Mouse (Mus musculus): ENCODE results near the gene Pdzd2. TPM values are rescaled to one million over a fixed set of nuclear protein-coding genes. Genes with fewer than 3 reads are reported as not detected.
A peak's percentile ranks its signal among the peaks of the same experiment; 100 is the strongest.

The Pdzd2 gene
- polyA plus RNA-seq, 1 experiment from 2014 or later: 3.3 TPM

DNA sequence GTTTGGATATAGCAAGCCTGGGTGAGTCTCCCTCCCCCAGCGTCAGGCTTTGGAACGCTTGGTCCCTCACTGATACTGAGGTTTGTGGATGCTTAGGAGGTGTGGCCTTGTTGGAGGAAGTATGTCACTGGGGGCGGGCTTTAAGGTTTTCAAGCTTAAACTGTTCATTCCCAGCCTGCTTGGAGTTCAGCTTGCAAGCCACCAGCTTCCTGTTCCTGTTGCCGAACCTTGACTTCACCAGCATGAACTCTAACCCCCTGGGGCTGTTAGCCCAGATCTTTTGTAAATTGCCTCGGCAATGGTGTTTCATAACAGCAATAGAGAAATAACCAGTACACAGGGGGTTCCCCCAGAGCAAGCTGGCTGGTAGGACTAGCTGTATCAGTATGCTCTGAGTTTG, 260.4 kb downstream of the Pdzd2 start:
- H3K4me3 ChIP-seq (ENCODE audit: low read depth, low read length): no peak overlapping the region

DNA sequence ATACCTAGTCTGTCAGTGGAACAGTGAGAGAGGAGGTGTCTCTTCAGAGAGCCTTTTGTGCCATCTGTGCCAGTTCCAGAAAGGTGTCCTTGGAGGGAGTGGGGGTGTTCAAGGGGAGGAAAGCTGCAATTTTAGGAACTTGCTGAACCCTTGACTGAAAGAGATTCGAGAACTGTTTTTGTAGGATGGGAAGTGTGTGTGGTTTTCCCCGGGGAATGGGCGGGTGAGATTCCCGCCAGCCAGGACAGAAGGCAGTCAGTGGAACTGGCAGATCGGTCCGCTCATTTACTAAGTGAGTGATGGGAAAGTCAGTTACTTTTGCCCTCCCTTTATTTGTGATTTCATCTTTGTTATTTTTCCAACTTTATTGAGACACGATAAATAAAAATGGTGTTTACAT, 266.1 kb downstream of the Pdzd2 start:
- WGBS: 90% methylated on average over 7 of the region's 7 CpGs
- Histone ChIP-seq H3K27ac (ENCODE audit: low read depth, low read length) (no peak overlapping the region), H3K4me1 (ENCODE audit: control insufficient read depth, insufficient read depth, low read length) (no peaks in the 10 kb centered on the region), H3K27me3 (replicated peaks; ENCODE audit: control insufficient read depth, insufficient read depth, low read length) (no peaks in the 10 kb centered on the region), H3K4me3 (ENCODE audit: low read depth, low read length) (no peak overlapping the region), H3K9ac (ENCODE audit: low read length) (no peak overlapping the region), H3K36me3 (ENCODE audit: control insufficient read depth, insufficient read depth, low read length) (no peaks in the 10 kb centered on the region), H3K4me2 (ENCODE audit: low read length) (no peak overlapping the region), H3K9me3 (replicated peaks; ENCODE audit: control insufficient read depth, low read length) (no peaks in the 10 kb centered on the region)
- DNase-seq (ENCODE audit: low spot score) (no peak), ATAC-seq (no peak)

More for the DNA sequence above, 260.4 kb downstream of the Pdzd2 start:
- Histone ChIP-seq H3K4me2 (ENCODE audit: low read length) (no peak overlapping the region), H3K4me1 (ENCODE audit: control insufficient read depth, insufficient read depth, low read length) (no peaks in the 10 kb centered on the region), H3K27ac (ENCODE audit: low read depth, low read length) (no peak overlapping the region), H3K9me3 (replicated peaks; ENCODE audit: control insufficient read depth, low read length) (no peaks in the 10 kb centered on the region), H3K9ac (ENCODE audit: low read length) (no peak overlapping the region), H3K36me3 (ENCODE audit: control insufficient read depth, insufficient read depth, low read length) (no peaks in the 10 kb centered on the region), H3K27me3 (replicated peaks; ENCODE audit: control insufficient read depth, insufficient read depth, low read length) (no peaks in the 10 kb centered on the region)
- peak; percentile 40; the same call in 1 of the 2 replicates for ATAC-seq
- WGBS: 66% methylated on average over 5 of the region's 5 CpGs
- no peak for DNase-seq (ENCODE audit: low spot score)

DNA sequence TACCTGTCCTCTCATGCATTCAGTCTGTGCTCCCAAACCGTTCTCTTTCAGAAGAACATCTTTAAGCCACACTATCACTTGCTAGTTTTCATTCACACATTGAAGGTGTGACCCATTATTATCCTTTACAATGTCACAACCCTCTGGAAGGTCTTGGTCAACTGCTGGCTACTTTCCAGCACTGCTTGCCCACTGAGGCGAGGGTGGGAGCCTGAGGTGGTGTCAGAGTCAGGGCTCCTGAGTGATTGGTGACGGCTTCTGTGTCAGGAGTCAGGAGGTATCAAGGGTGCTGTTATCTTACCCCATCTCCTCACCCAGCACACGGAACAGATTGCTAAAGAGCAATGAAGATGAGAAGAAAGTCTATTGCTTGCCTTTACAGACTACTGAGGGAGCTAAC, 267.1 kb downstream of the Pdzd2 start:
- no peak for ATAC-seq
- Histone ChIP-seq H3K36me3 (ENCODE audit: control insufficient read depth, insufficient read depth, low read length) (no peaks in the 10 kb centered on the region), H3K27me3 (replicated peaks; ENCODE audit: control insufficient read depth, insufficient read depth, low read length) (no peaks in the 10 kb centered on the region), H3K4me2 (ENCODE audit: low read length) (no peak overlapping the region), H3K9ac (ENCODE audit: low read length) (no peak overlapping the region), H3K9me3 (replicated peaks; ENCODE audit: control insufficient read depth, low read length) (no peaks in the 10 kb centered on the region), H3K4me3 (ENCODE audit: low read depth, low read length) (no peak overlapping the region), H3K4me1 (ENCODE audit: control insufficient read depth, insufficient read depth, low read length) (no peaks in the 10 kb centered on the region), H3K27ac (ENCODE audit: low read depth, low read length) (no peak overlapping the region)
- WGBS: 90% methylated on average over 4 of the region's 4 CpGs
- no peak for DNase-seq (ENCODE audit: low spot score)

DNA sequence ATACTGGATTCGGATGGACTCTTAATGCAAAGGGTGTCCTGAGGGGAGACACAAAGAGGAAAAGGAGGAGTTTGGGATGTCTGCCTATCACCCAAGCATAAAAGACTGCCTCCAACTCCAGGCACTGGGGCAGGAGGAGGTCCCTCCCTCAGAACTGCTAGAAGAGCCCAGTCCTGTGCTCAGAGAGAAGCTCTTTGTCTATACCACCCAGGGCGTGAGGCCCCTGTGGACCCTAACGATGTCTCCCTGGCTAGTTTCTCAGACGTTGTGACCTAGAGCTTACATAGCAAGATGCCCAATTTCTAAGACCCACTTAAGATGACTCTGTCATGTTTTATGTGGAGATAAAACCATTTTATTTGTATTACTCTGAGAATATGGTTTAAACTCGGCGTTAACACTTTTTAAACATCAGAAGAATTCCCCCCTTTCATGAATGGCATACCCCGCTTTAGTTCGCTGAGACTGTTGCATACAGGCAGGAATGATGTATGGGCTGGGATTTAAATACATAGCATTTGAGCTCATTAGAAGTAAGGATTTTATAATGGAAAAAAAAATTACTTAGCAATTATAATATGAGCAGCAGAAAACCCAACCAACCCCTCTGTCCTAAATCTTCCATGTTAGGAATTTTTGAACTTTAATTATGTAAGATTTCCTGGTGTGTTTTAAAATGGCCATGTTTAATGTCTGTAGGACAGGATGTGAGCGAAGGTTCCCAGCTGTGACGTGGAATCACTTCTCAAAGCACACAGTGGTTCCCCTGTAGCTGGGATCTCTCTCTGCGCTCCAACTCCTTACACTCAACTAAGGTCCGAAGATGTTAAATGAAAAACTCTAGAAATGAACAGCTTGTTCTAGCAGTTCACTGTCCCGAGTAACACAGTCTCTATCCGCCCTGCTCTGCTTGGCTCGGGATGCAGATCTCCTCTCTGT, 268.6 kb downstream of the Pdzd2 start:
- H3K9ac ChIP-seq (ENCODE audit: low read length): no peak overlapping the region
- no peaks in the 10 kb centered on the region for H3K4me1 ChIP-seq (ENCODE audit: control insufficient read depth, insufficient read depth, low read length)
- DNase-seq (ENCODE audit: low spot score): no peak
- 47% methylated on average over 15 of the region's 15 CpGs for whole genome bisulfite sequencing
- no peak for ATAC-seq
- no peaks in the 10 kb centered on the region for H3K36me3 ChIP-seq (ENCODE audit: control insufficient read depth, insufficient read depth, low read length)
- no peak overlapping the region for H3K4me2 ChIP-seq (ENCODE audit: low read length)
- no peak overlapping the region for H3K4me3 ChIP-seq (ENCODE audit: low read depth, low read length)
- no peak overlapping the region for H3K27ac ChIP-seq (ENCODE audit: low read depth, low read length)
- no peaks in the 10 kb centered on the region for H3K9me3 ChIP-seq (replicated peaks; ENCODE audit: control insufficient read depth, low read length)
- no peaks in the 10 kb centered on the region for H3K27me3 ChIP-seq (replicated peaks; ENCODE audit: control insufficient read depth, insufficient read depth, low read length)

DNA sequence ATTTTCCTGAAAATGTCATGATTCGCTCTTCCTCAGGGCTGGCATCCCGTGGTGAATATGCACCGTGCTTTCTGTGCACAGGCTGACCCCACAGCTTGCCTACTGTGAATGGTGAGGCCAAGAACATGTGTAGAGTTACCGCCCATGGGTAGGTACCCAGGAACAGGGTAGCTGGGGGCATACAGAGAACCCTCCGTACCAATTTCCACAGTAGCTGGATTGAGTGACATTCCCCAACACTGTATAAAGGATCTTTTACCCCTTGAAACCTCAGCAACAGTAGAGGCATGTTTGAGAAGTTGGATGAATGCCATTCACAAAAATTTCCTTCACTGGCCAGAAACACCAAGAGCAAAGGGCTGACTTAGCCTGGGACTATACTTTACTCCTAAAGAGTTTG, 271.1 kb downstream of the Pdzd2 start:
- H3K4me3 ChIP-seq (ENCODE audit: low read depth, low read length): no peak overlapping the region
- no peak overlapping the region for H3K27ac ChIP-seq (ENCODE audit: low read depth, low read length)
- DNase-seq (ENCODE audit: low spot score) (no peak), ATAC-seq (no peak)
- H3K9me3 ChIP-seq (replicated peaks; ENCODE audit: control insufficient read depth, low read length): no peaks in the 10 kb centered on the region
- no peaks in the 10 kb centered on the region for H3K36me3 ChIP-seq (ENCODE audit: control insufficient read depth, insufficient read depth, low read length)
- no peak overlapping the region for H3K4me2 ChIP-seq (ENCODE audit: low read length)
- H3K4me1 ChIP-seq (ENCODE audit: control insufficient read depth, insufficient read depth, low read length): no peaks in the 10 kb centered on the region
- 85% methylated on average over 5 of the region's 5 CpGs for WGBS
- no peak overlapping the region for H3K9ac ChIP-seq (ENCODE audit: low read length)
- H3K27me3 ChIP-seq (replicated peaks; ENCODE audit: control insufficient read depth, insufficient read depth, low read length): no peaks in the 10 kb centered on the region

DNA sequence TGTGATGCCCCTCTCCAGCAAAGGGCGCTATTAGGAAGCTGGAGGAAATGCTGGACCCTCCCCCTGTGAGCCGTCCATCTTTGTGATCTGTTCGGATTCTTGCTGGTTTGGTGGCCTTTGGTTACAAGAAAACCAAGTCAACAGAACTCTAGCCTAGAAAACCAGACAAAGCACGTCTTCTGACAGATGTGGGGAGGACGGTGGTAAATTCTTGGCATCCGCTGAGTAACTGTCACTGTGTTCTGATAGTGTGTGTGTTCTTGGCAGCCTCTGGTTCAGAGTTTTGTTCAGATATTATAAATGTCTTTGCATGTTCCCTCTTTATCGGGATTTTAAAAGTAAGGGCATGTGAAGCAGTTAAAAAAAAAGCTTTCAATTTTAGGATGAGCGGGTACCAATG, 274.0 kb downstream of the Pdzd2 start:
- DNase-seq (ENCODE audit: low spot score) (no peak), ATAC-seq (no peak)
- H3K4me1 ChIP-seq (ENCODE audit: control insufficient read depth, insufficient read depth, low read length): no peaks in the 10 kb centered on the region
- no peak overlapping the region for H3K4me2 ChIP-seq (ENCODE audit: low read length)
- H3K36me3 ChIP-seq (ENCODE audit: control insufficient read depth, insufficient read depth, low read length): no peaks in the 10 kb centered on the region
- H3K9ac ChIP-seq (ENCODE audit: low read length): no peak overlapping the region
- H3K27me3 ChIP-seq (replicated peaks; ENCODE audit: control insufficient read depth, insufficient read depth, low read length): no peaks in the 10 kb centered on the region
- 93% methylated on average over 8 of the region's 8 CpGs for WGBS
- H3K9me3 ChIP-seq (replicated peaks; ENCODE audit: control insufficient read depth, low read length): no peaks in the 10 kb centered on the region
- H3K4me3 ChIP-seq (ENCODE audit: low read depth, low read length): no peak overlapping the region
- H3K27ac ChIP-seq (ENCODE audit: low read depth, low read length): no peak overlapping the region

DNA sequence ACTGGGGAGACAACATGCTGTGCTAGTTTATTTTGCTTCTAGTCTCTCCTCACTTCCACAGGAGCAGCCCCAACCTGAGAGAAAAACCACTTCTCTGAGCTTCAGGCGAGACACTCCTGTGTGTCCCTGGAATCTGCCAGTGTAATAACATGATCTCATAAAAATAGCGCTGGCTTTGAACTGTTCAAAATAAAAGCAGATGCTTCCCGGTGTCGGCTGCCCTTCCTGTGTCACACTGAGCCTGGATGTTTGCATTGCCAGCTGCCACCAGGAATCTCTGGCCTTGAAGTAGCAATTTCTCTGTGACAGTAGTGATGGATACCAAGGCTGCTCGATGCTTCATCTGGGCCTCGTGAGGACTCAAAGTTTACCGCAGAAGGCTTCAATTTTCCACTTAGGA, 282.9 kb downstream of the Pdzd2 start:
- H3K4me3 ChIP-seq (ENCODE audit: low read depth, low read length): no peak overlapping the region
- no peaks in the 10 kb centered on the region for H3K4me1 ChIP-seq (ENCODE audit: control insufficient read depth, insufficient read depth, low read length)
- no peaks in the 10 kb centered on the region for H3K9me3 ChIP-seq (replicated peaks; ENCODE audit: control insufficient read depth, low read length)
- no peak overlapping the region for H3K9ac ChIP-seq (ENCODE audit: low read length)
- no peaks in the 10 kb centered on the region for H3K36me3 ChIP-seq (ENCODE audit: control insufficient read depth, insufficient read depth, low read length)
- 83% methylated on average over 7 of the region's 7 CpGs for WGBS
- DNase-seq (ENCODE audit: low spot score) (peak; percentile 20), ATAC-seq (no peak)
- no peak overlapping the region for H3K27ac ChIP-seq (ENCODE audit: low read depth, low read length)
- no peaks in the 10 kb centered on the region for H3K27me3 ChIP-seq (replicated peaks; ENCODE audit: control insufficient read depth, insufficient read depth, low read length)
- no peak overlapping the region for H3K4me2 ChIP-seq (ENCODE audit: low read length)

DNA sequence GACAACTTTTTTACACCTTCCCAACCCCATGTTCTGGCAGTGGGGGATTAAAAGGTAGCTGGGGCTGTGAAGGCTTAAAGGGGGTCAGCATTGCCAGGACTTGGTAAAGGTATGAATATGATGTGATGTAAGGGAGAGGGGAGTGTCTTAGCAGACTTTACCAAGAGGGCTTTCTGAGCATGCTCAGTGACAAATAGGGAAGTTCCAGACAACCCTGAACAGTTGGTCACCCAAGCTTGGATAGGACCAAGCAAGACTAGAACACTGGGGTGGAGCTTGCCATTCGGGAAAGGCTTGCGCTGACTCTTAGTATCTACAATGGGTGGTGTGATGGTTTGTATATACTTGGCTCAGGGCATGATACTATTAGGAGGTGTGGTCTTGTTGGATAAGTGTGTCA, 286.4 kb downstream of the Pdzd2 start:
- ATAC-seq (no peak), DNase-seq (ENCODE audit: low spot score) (no peak)
- 98% methylated on average over 2 of the region's 2 CpGs for WGBS
- Histone ChIP-seq H3K9ac (ENCODE audit: low read length) (no peak overlapping the region), H3K27ac (ENCODE audit: low read depth, low read length) (no peak overlapping the region), H3K36me3 (ENCODE audit: control insufficient read depth, insufficient read depth, low read length) (no peaks in the 10 kb centered on the region), H3K4me1 (ENCODE audit: control insufficient read depth, insufficient read depth, low read length) (0 out of 2 replicates have a peak, but pooled peaks cover 2% of the 10 kb centered on the region), H3K9me3 (replicated peaks; ENCODE audit: control insufficient read depth, low read length) (no peaks in the 10 kb centered on the region), H3K27me3 (replicated peaks; ENCODE audit: control insufficient read depth, insufficient read depth, low read length) (no peaks in the 10 kb centered on the region), H3K4me3 (ENCODE audit: low read depth, low read length) (no peak overlapping the region), H3K4me2 (ENCODE audit: low read length) (no peak overlapping the region)

Measured in forebrain, embryonic 14.5 days (tissue).